Mouse (Mus musculus) frontal cortex, adult 2 months (tissue): ENCODE measurements at regions not wholly inside any gene's neighbourhood (a gene's known extent, or its start where the extent isn't known, plus 50 kb on each side); places are given as distances from the start of the nearest gene placed in this dataset.
"Not testable (repeated sequence)": the region's sequence is repeated elsewhere in the genome, so short reads cannot be mapped to it uniquely, and the experiment has no call there.

Source experiments
- DNase-seq, 2 experiments: peaks; one replicate each; pipeline ENCODE4 v3.0.0; 2022; ENCODE audit warnings: low spot score in 1 of 2; ENCODE audit errors: extremely low spot score in 1 of 2

GRCm38 (mm10) chr2:107468671-107469070 lies 178.2 kb downstream of the Kcna4 start:
- no peak for DNase-seq

- DNase-seq: no peak
Measured at GRCm38 (mm10) chr2:107503646-107504379, 213.4 kb downstream of the Kcna4 start.

DNA sequence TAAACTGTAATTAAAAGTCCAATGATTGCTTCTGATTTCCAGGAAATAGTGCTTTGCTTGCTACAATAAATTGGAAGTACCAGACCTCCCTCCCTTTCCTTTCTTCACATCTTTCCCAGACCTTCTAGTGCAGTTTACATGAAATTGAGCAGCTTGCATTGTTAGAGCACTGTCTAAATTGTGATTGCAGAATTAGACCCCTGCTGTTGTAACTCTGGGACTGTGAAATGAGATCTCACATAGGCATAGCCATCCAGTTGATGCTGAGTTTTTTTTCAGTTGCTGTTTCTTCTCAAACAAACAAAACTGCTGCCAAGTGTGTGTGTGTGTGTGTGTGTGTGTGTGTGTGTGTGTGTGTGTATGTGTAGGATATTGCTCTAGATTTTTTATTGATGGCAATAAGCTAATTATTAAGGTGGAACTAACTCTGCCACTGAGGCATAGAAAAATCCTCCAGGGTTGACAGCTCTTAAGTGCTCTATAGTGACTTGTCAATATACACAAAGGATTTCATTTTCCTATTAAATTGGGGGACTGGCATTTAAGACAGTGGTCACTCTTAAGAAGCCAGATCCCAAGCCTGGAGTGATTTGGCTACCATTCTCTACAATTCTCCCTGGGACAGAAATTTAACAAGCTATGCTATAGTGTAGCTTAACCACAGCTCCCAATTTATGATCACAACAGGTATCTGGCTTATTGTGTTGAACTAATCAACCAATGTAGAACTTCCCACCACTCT lies 217.2 kb downstream of the Kcna4 start:
- DNase-seq: no peak

GRCm38 (mm10) chr2:107515486-107515885 lies 225.0 kb downstream of the Kcna4 start:
- DNase-seq: not testable (repeated sequence)

DNA sequence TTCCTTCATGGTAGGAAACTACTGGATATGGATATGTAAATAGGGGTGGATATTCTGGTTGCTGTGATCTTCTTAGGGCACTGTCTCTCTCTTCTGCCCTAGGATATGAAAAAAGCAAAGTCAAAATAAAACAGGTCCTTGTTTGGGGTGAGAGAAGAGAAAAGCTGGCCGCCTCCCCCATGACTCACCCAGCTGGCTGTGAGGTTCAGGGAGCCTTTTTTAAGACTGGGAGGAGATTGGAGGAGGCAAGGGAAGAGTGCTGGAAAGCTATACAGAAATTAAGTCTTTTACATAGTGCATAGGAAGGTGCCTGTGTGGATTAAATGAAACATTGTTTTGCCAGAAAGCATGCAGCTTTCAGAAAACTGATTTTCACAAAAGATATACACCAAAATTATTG lies 227.7 kb downstream of the Kcna4 start:
- peak; percentile 53 to 73 for DNase-seq

DNA sequence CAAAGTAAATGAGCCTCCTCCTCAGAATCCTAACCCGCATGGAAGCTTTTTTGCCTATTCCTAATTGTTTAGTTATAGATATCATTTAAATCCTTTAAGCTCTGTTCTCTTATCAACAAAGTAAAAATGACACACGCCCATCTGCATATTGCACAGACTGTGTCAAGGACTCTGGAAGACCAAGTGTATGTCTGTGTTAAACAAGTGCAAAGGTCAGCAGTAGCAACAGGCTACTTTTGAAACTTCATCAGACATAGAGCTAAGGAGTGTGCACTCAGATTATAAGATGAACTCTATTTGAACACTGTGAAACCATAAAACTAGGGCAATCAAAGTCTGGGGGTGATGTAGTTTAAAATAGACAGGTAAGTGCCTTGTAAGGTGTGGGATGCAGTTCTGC lies 228.3 kb downstream of the Kcna4 start:
- DNase-seq: peak in 1 of 2 experiments; percentile 16

GRCm38 (mm10) chr2:107519326-107519725 lies 228.9 kb downstream of the Kcna4 start:
- peak; percentile 84 to 86 for DNase-seq

DNA sequence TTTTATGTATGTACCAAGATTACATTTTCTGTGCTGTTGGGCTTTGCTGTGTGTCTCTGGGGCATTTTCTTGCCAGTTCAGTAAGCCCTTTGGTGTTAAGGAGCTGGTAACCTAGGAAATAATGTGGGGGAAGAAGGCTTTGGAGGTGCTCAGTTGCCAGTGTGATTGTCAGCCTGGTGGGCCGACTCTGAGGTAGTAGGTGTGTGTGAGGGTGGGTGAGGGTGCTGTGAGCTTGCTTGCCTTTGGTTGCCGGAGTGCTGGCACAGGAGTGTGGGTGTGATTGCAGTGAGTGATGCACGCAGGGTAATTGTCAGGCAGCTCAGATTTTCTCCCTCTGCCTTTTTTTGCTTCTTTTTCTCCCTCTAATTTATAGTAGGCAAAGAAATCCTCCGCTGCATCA lies 229.3 kb downstream of the Kcna4 start:
- DNase-seq: peak; percentile 66 to 79

- DNase-seq: peak; percentile 85
Measured at GRCm38 (mm10) chr2:107543161-107543560, 252.7 kb downstream of the Kcna4 start.

DNA sequence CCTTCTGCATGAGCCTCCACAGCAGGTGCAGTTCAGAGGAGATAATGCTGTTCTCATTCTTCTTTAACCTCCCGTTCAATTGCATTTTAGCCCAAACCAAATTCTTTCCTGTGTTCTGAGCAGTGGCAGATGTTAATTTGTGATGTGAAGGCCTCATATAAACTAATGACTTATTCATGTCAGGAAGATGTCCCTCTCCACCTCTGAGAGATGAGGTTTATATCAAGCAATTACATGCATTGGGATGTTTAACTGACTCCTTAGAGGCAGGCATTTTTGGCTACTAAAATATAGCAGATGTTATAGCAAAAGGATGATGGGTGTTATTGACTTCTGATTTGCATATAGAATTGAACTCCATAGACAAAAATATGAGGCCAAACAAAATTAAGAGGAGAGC lies 262.1 kb downstream of the Kcna4 start:
- DNase-seq: no peak

GRCm38 (mm10) chr2:107556239-107556638 lies 265.8 kb downstream of the Kcna4 start:
- no peak for DNase-seq

DNA sequence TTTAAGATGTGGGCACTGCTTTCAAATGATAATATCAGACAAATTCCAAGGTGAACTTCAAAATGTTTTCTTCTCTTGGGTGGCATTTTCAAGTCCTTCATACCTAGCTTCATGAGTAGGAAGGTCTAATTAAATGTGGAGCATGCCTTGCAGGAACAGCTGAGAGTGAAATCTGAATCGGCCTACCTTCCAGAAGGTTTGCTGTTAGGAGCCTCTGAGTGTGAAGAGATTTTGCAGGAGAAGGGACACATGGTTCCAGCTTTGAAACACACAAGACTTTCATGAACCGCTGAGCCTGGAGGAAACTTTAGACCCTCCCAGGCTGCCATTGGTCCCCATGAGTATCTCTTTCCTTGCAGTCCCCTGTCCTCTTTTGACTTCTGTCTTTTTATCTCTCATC lies 279.2 kb downstream of the Kcna4 start:
- DNase-seq: peak in 1 of 2 experiments; percentile 16

GRCm38 (mm10) chr2:107609872-107610559 lies 319.6 kb downstream of the Kcna4 start:
- no peak for DNase-seq

- no peak for DNase-seq
Measured at GRCm38 (mm10) chr2:107611811-107612210, 321.4 kb downstream of the Kcna4 start.

DNA sequence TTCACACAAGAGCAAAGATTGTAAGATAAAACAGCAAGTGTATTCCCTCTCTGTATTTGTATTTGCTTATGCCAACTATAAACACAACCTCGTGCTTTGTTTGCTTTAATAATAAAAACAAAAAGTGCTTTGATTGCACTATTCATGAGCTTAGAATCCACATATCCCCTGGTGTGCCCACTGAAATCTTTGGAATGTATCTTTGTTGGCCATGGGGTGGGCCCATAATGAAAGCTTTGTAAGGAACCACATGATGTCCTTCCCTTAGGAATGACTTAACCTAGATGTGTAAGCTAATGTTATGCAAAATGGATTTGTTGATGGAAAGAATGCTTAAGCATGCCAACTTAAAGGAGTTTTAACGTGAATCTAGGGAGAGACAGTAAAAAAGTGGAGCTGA lies 321.8 kb downstream of the Kcna4 start:
- no peak for DNase-seq

GRCm38 (mm10) chr2:107614715-107615114 lies 324.3 kb downstream of the Kcna4 start:
- peak; percentile 51 to 65 for DNase-seq

DNA sequence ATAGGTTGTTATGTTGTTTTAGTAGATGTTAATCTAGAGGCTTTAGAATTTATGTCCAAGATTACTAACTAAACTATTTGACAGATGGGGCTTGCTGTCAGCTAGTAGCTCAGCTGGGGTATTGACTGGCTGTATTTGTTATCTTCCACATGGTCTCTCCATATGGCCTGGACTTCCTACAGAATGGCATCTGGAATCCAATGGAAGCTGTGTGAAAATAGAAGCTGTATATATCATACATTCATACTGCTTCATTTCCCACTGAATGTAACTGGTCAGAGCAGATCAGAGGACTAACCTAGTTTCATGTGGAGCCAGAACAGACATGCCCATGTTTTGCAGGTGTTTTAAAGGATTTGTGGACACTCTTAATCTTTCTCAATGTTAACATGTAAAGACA lies 337.0 kb downstream of the Kcna4 start:
- peak; percentile 7 to 41 for DNase-seq

GRCm38 (mm10) chr2:107659176-107659575 lies 368.7 kb downstream of the Kcna4 start:
- no peak for DNase-seq
